Mouse (Mus musculus): ENCODE results near the gene Dock9. TPM values are rescaled to one million over a fixed set of nuclear protein-coding genes. Genes with fewer than 3 reads are reported as not detected.
"Not testable (repeated sequence)": the region's sequence is repeated elsewhere in the genome, so short reads cannot be mapped to it uniquely, and the experiment has no call there.

Dock9 gene
- polyA plus RNA-seq, 1 experiment from 2014 or later, result 7.3 TPM

- Histone ChIP-seq H3K4me2 (no peak overlapping the region), H3K9ac (no peak overlapping the region), H3K4me3 (no peak overlapping the region), H3K4me1 (replicated peaks) (no peaks in the 10 kb centered on the region), H3K27ac (no peak overlapping the region), H3K9me3 (no peaks in the 10 kb centered on the region), H3K36me3 (peaks cover 6% of the 10 kb centered on the region), H3K27me3 (no peaks in the 10 kb centered on the region)
- no peak for ATAC-seq (ENCODE audit: low FRiP score)
- 79% methylated on average over 2 of the region's 2 CpGs for WGBS
Measured at GRCm38 (mm10) chr14:121644302-121644701, 153.3 kb downstream of the Dock9 start.

DNA sequence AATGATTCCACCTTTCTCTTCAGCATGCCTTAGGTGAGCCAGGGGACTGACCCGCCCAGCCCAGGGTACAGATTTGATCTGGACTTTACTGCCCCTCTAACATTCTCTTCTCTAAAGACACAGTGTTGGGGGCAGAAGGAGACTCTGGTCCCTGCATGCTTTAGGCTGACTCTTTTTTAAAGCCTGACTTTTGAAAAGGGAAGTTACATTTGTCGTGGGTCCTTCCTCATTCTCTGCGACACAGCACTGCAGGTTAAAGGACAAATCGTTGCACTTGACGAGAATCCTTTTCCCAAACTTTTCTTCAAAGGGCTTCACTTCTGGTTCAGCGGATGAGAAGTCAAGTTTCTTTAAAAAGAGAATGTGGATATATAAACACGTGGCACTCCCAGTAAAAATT is 156.4 kb downstream of the Dock9 start:
- WGBS, result 88% methylated on average over 7 of the region's 7 CpGs

DNA sequence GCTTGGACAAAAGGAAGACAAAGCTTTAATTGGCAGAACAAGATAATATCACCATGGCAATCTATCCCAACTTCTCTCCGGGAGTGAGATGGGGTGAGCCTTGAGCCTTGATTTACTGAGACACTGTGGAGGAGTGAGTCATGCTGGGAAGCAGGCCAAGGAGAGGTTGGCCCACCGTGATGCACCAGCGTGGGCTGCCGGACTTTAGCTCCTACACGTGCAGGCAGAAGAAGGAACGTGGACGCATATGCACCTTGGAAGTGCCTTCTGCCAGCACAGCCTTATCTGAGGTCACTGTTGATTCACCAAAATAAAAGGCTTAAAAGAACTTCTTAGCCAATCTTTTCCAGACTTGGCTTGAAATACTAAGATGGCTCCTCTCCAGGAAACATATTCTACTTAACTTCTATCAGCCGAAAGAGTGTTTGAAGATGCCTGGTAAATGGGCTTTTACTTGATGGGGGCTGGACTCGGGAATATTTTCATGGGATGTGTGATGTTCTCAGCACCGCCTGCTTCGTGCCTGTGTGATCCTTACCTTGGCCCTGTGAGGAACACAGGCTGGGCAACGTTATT is 160.6 kb downstream of the Dock9 start:
- ATAC-seq (ENCODE audit: low FRiP score), result no peak
- Histone ChIP-seq H3K4me2 (no peak overlapping the region), H3K9ac (no peak overlapping the region), H3K4me3 (no peak overlapping the region), H3K36me3 (peaks cover 14% of the 10 kb centered on the region), H3K27ac (no peak overlapping the region), H3K4me1 (replicated peaks) (no peaks in the 10 kb centered on the region), H3K9me3 (no peaks in the 10 kb centered on the region), H3K27me3 (no peaks in the 10 kb centered on the region)
- WGBS, result 92% methylated on average over 12 of the region's 12 CpGs

More for the DNA sequence above, 156.4 kb downstream of the Dock9 start:
- Histone ChIP-seq H3K4me2 (no peak overlapping the region), H3K27me3 (no peaks in the 10 kb centered on the region), H3K4me1 (replicated peaks) (no peaks in the 10 kb centered on the region), H3K27ac (no peak overlapping the region), H3K36me3 (peaks cover 14% of the 10 kb centered on the region), H3K4me3 (no peak overlapping the region), H3K9me3 (no peaks in the 10 kb centered on the region), H3K9ac (no peak overlapping the region)
- ATAC-seq (ENCODE audit: low FRiP score), result no peak

GRCm38 (mm10) chr14:121634736-121635430 is 162.8 kb downstream of the Dock9 start:
- H3K4me2 ChIP-seq, result no peak overlapping the region
- ATAC-seq (ENCODE audit: low FRiP score), result no peak
- H3K27ac ChIP-seq, result no peak overlapping the region
- no peaks in the 10 kb centered on the region for H3K9me3 ChIP-seq
- H3K4me3 ChIP-seq, result no peak overlapping the region
- peaks cover 14% of the 10 kb centered on the region for H3K36me3 ChIP-seq
- no peaks in the 10 kb centered on the region for H3K4me1 ChIP-seq (replicated peaks)
- no peak overlapping the region for H3K9ac ChIP-seq
- WGBS, result 90% methylated on average over 11 of the region's 11 CpGs
- no peaks in the 10 kb centered on the region for H3K27me3 ChIP-seq

GRCm38 (mm10) chr14:121634093-121634735 is 163.4 kb downstream of the Dock9 start:
- no peak for ATAC-seq (ENCODE audit: low FRiP score)

DNA sequence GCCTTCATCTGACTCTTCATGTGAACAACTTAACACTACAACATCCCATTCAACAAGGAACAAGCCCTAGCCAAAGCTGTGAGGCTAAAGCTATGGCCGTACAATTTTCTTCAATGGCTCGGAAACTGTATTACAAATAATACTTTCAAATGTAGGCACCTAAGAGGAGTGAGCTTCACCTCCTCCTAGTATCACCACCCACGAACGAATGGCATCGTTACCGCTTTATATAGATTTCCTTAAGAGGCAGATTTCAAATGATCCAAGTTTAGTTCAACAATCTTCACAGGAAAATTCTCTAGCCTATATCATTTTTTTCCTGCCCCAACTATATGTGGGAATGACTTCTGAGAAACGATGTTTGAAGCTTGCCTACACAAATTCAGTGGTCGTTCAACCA is 165.7 kb downstream of the Dock9 start:
- Histone ChIP-seq H3K9ac (no peak overlapping the region), H3K4me2 (no peak overlapping the region), H3K4me1 (replicated peaks) (no peaks in the 10 kb centered on the region), H3K36me3 (peaks cover under 1% of the 10 kb centered on the region; the same call in 1 of the 2 replicates), H3K4me3 (no peak overlapping the region), H3K9me3 (no peaks in the 10 kb centered on the region), H3K27me3 (no peaks in the 10 kb centered on the region), H3K27ac (no peak overlapping the region)
- no peak for ATAC-seq (ENCODE audit: low FRiP score)
- 94% methylated on average over 8 of the region's 8 CpGs for WGBS

More at GRCm38 (mm10) chr14:121634093-121634735, 163.4 kb downstream of the Dock9 start:
- no peak overlapping the region for H3K27ac ChIP-seq
- no peak overlapping the region for H3K9ac ChIP-seq
- WGBS, result 85% methylated on average over 14 of the region's 14 CpGs
- H3K4me2 ChIP-seq, result no peak overlapping the region
- no peaks in the 10 kb centered on the region for H3K9me3 ChIP-seq
- H3K27me3 ChIP-seq, result no peaks in the 10 kb centered on the region
- H3K4me1 ChIP-seq (replicated peaks), result no peaks in the 10 kb centered on the region
- H3K4me3 ChIP-seq, result no peak overlapping the region
- peaks cover 8% of the 10 kb centered on the region for H3K36me3 ChIP-seq

DNA sequence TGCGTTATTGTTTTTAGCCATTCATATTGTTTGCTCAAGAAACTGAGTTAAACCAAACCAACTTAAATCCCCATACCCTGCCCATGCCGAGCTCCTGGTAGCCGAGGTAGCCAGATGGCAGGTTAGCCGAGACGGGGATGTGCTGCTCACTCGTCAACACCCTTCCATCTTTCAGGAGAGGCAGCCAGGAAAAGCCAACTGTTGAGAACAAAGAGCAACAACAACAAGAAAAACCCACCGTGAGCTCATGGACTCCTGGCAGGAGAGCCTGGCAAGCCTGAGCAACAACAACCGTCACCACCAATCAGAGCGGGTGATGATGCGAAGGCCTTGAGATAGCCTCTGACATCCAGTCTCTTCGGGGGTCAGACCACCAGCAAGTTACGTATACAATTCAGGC is 170.9 kb downstream of the Dock9 start:
- no peak for ATAC-seq (ENCODE audit: low FRiP score)

GRCm38 (mm10) chr14:121623996-121624542 is 173.6 kb downstream of the Dock9 start:
- not testable (repeated sequence) for H3K4me1 ChIP-seq (replicated peaks); H3K9me3 ChIP-seq; ATAC-seq (ENCODE audit: low FRiP score); H3K27me3 ChIP-seq; H3K27ac ChIP-seq; H3K4me2 ChIP-seq; H3K9ac ChIP-seq; H3K4me3 ChIP-seq
- WGBS, result 90% methylated on average over 6 of the region's 6 CpGs
- peaks cover 14% of the 10 kb centered on the region for H3K36me3 ChIP-seq

More for the DNA sequence above, 170.9 kb downstream of the Dock9 start:
- H3K4me2 ChIP-seq, result no peak overlapping the region
- H3K36me3 ChIP-seq, result peaks cover 7% of the 10 kb centered on the region
- H3K27me3 ChIP-seq, result no peaks in the 10 kb centered on the region
- no peaks in the 10 kb centered on the region for H3K4me1 ChIP-seq (replicated peaks)
- no peak overlapping the region for H3K9ac ChIP-seq
- 88% methylated on average over 12 of the region's 12 CpGs for WGBS
- no peaks in the 10 kb centered on the region for H3K9me3 ChIP-seq
- H3K27ac ChIP-seq, result no peak overlapping the region
- no peak overlapping the region for H3K4me3 ChIP-seq

- WGBS, result 97% methylated on average over 3 of the region's 3 CpGs
- no peak overlapping the region for H3K9ac ChIP-seq
- ATAC-seq (ENCODE audit: low FRiP score), result no peak
Measured at GRCm38 (mm10) chr14:121621806-121622205, 175.8 kb downstream of the Dock9 start.

GRCm38 (mm10) chr14:121620567-121620966 is 177.1 kb downstream of the Dock9 start:
- Histone ChIP-seq H3K9ac (no peak overlapping the region), H3K27me3 (no peaks in the 10 kb centered on the region), H3K4me3 (no peak overlapping the region), H3K36me3 (peaks cover 10% of the 10 kb centered on the region), H3K27ac (no peak overlapping the region), H3K4me2 (no peak overlapping the region), H3K4me1 (replicated peaks) (no peaks in the 10 kb centered on the region), H3K9me3 (no peaks in the 10 kb centered on the region)
- ATAC-seq (ENCODE audit: low FRiP score), result no peak
- 91% methylated on average over 3 of the region's 3 CpGs for WGBS

More at GRCm38 (mm10) chr14:121621806-121622205, 175.8 kb downstream of the Dock9 start:
- Histone ChIP-seq H3K4me1 (replicated peaks) (no peaks in the 10 kb centered on the region), H3K9me3 (no peaks in the 10 kb centered on the region), H3K27me3 (no peaks in the 10 kb centered on the region), H3K27ac (no peak overlapping the region), H3K4me2 (no peak overlapping the region), H3K36me3 (peaks cover 12% of the 10 kb centered on the region), H3K4me3 (no peak overlapping the region)

- H3K36me3 ChIP-seq, result peaks cover 10% of the 10 kb centered on the region
- H3K4me3 ChIP-seq, result no peak overlapping the region
- no peak overlapping the region for H3K9ac ChIP-seq
- WGBS, result 100% methylated on average over 7 of the region's 7 CpGs
- no peak overlapping the region for H3K4me2 ChIP-seq
- no peak overlapping the region for H3K27ac ChIP-seq
- no peaks in the 10 kb centered on the region for H3K27me3 ChIP-seq
- no peaks in the 10 kb centered on the region for H3K9me3 ChIP-seq
- no peaks in the 10 kb centered on the region for H3K4me1 ChIP-seq (replicated peaks)
- ATAC-seq (ENCODE audit: low FRiP score), result no peak
Measured at GRCm38 (mm10) chr14:121620157-121620556, 177.5 kb downstream of the Dock9 start.

GRCm38 (mm10) chr14:121617645-121618390 is 179.8 kb downstream of the Dock9 start:
- Histone ChIP-seq H3K27me3 (no peaks in the 10 kb centered on the region), H3K9me3 (no peaks in the 10 kb centered on the region), H3K4me1 (replicated peaks) (no peaks in the 10 kb centered on the region), H3K4me3 (no peak overlapping the region), H3K4me2 (no peak overlapping the region), H3K36me3 (peaks cover 10% of the 10 kb centered on the region), H3K9ac (no peak overlapping the region), H3K27ac (no peak overlapping the region)
- 77% methylated on average over 4 of the region's 4 CpGs for WGBS
- no peak for ATAC-seq (ENCODE audit: low FRiP score)
